Mouse (Mus musculus) splenic B cell, adult 2 months (primary cell): ENCODE results near the gene Nono.

Experiments
- DNase-seq: peaks from one replicate; pipeline ENCODE4 v3.0.0-alpha.2; 2011; ENCODE audit warnings: low read depth, low spot score
- H3K27me3 ChIP-seq: 2 replicates; pipeline ENCODE4 v1.6.1; 2012; ENCODE audit warnings: mild to moderate bottlenecking, low read length, moderate library complexity, mixed read lengths; ENCODE audit not compliant: control insufficient read depth, poor library complexity, insufficient read depth, severe bottlenecking
- H3K36me3 ChIP-seq: 2 replicates; pipeline ENCODE4 v1.6.1; 2012; ENCODE audit warnings: mild to moderate bottlenecking, low read length, moderate library complexity, mixed read lengths; ENCODE audit not compliant: control insufficient read depth, poor library complexity, insufficient read depth, severe bottlenecking

Nono gene

GRCm38 (mm10) chrX:101429142-101429949 lies at the start of gene Nono:
Nono (plus strand) TSS chrX:101429318.
- no peaks in the 10 kb centered on the region for H3K27me3 ChIP-seq
- DNase-seq: peak; percentile 95
- H3K36me3 ChIP-seq: 0 out of 2 replicates have a peak, but pooled peaks cover 1% of the 10 kb centered on the region

- Histone ChIP-seq H3K36me3 (no peaks in the 10 kb centered on the region), H3K27me3 (no peaks in the 10 kb centered on the region)
- DNase-seq: no peak
Measured at GRCm38 (mm10) chrX:101379744-101380143, 49.4 kb upstream of the Nono start.

- Histone ChIP-seq H3K36me3 (no peaks in the 10 kb centered on the region), H3K27me3 (no peaks in the 10 kb centered on the region)
- no peak for DNase-seq
Measured at GRCm38 (mm10) chrX:101383455-101383854, 45.7 kb upstream of the Nono start.

- Histone ChIP-seq H3K27me3 (no peaks in the 10 kb centered on the region), H3K36me3 (no peaks in the 10 kb centered on the region)
- no peak for DNase-seq
Measured at GRCm38 (mm10) chrX:101384439-101385137, 44.5 kb upstream of the Nono start.

GRCm38 (mm10) chrX:101386222-101386621 lies 42.9 kb upstream of the Nono start:
- Histone ChIP-seq H3K27me3 (no peaks in the 10 kb centered on the region), H3K36me3 (no peaks in the 10 kb centered on the region)
- DNase-seq: no peak

GRCm38 (mm10) chrX:101388866-101389537 lies 40.1 kb upstream of the Nono start:
- DNase-seq: no peak
- Histone ChIP-seq H3K36me3 (no peaks in the 10 kb centered on the region), H3K27me3 (no peaks in the 10 kb centered on the region)

- Histone ChIP-seq H3K36me3 (no peaks in the 10 kb centered on the region), H3K27me3 (no peaks in the 10 kb centered on the region)
- no peak for DNase-seq
Measured at GRCm38 (mm10) chrX:101394341-101394740, 34.8 kb upstream of the Nono start.

- no peaks in the 10 kb centered on the region for H3K36me3 ChIP-seq
- no peak for DNase-seq
- no peaks in the 10 kb centered on the region for H3K27me3 ChIP-seq
Measured at GRCm38 (mm10) chrX:101396459-101396858, 32.7 kb upstream of the Nono start.

- no peaks in the 10 kb centered on the region for H3K27me3 ChIP-seq
- H3K36me3 ChIP-seq: no peaks in the 10 kb centered on the region
- peak; percentile 47 for DNase-seq
Measured at GRCm38 (mm10) chrX:101418946-101419724, 10.0 kb upstream of the Nono start.

GRCm38 (mm10) chrX:101419725-101420699 lies 9.1 kb upstream of the Nono start:
- Histone ChIP-seq H3K27me3 (no peaks in the 10 kb centered on the region), H3K36me3 (no peaks in the 10 kb centered on the region)
- peak; percentile 85 for DNase-seq

GRCm38 (mm10) chrX:101420700-101421095 lies 8.4 kb upstream of the Nono start, which contains the start of gene Zmym3:
Zmym3 (minus strand) TSS chrX:101420849.
- no peak for DNase-seq
- no peaks in the 10 kb centered on the region for H3K36me3 ChIP-seq
- H3K27me3 ChIP-seq: no peaks in the 10 kb centered on the region

GRCm38 (mm10) chrX:101423462-101423861 lies 5.7 kb upstream of the Nono start:
- Histone ChIP-seq H3K36me3 (no peaks in the 10 kb centered on the region), H3K27me3 (no peaks in the 10 kb centered on the region)
- no peak for DNase-seq

GRCm38 (mm10) chrX:101427774-101428173 lies 1.3 kb upstream of the Nono start:
- peak; percentile 54 for DNase-seq
- no peaks in the 10 kb centered on the region for H3K27me3 ChIP-seq
- H3K36me3 ChIP-seq: 0 out of 2 replicates have a peak, but pooled peaks cover 1% of the 10 kb centered on the region
